Mouse (Mus musculus) forebrain, postnatal 0 days (tissue): ENCODE data around the gene Gata5. TPM values are rescaled to one million over a fixed set of nuclear protein-coding genes. Genes with fewer than 3 reads are reported as not detected.

ENCODE experiments used
- ATAC-seq: fragments of 200-750 bp; cut with Nextera tagmentation; 2 replicates; pipeline ENCODE4 v1.8.0; 2017; ENCODE audit warnings: mild to moderate bottlenecking, moderate library complexity
- DNase-seq: peaks from one replicate; pipeline ENCODE4 v3.0.0-alpha.2; 2015
- H3K27ac ChIP-seq: fragments of 300-500 bp; sonication (generic); 2 replicates; pipeline ENCODE4 v1.5.1; 2014; ENCODE audit warnings: low read depth, mild to moderate bottlenecking, antibody characterized with exemption, low read length, moderate library complexity, mixed read lengths
- H3K27me3 ChIP-seq: fragments of 300-500 bp; sonication (generic); 2 replicates; pipeline ENCODE4 v1.6.1; 2014; ENCODE audit warnings: mild to moderate bottlenecking, low read length, mixed read lengths; ENCODE audit not compliant: insufficient read depth
- H3K36me3 ChIP-seq: fragments of 300-500 bp; sonication (generic); 2 replicates; pipeline ENCODE4 v1.6.1; 2014; ENCODE audit warnings: mild to moderate bottlenecking, moderate library complexity; ENCODE audit not compliant: insufficient read depth
- H3K4me1 ChIP-seq: fragments of 300-500 bp; sonication (generic); 2 replicates; pipeline ENCODE4 v1.6.1; 2014; ENCODE audit warnings: antibody characterized with exemption; ENCODE audit not compliant: insufficient read depth
- H3K4me2 ChIP-seq: fragments of 300-500 bp; sonication (generic); 2 replicates; pipeline ENCODE4 v1.6.1; 2014; ENCODE audit warnings: low read depth, mild to moderate bottlenecking, moderate library complexity
- H3K4me3 ChIP-seq: fragments of 300-500 bp; sonication (generic); 2 replicates; pipeline ENCODE4 v1.5.1; 2014; ENCODE audit warnings: low read depth, low read length, mixed read lengths
- H3K9ac ChIP-seq: fragments of 300-500 bp; sonication (generic); 2 replicates; pipeline ENCODE4 v1.6.1; 2014; ENCODE audit warnings: mild to moderate bottlenecking
- H3K9me3 ChIP-seq: fragments of 300-500 bp; sonication (generic); 2 replicates; pipeline ENCODE4 v1.6.1; 2016; ENCODE audit warnings: low read length
- CTCF ChIP-seq: sonication (generic); IDR thresholded peaks from 2 replicates; pipeline ENCODE4 v1.5.1; 2016; ENCODE audit warnings: antibody characterized with exemption, control low read depth, low read depth
- WGBS: fragments of 180-500 bp; shearing (Covaris S2); extraction: QIAGEN DNeasy Blood & Tissue Kit; methylation state at CpG from one replicate; pipeline ENCODE4 v1.1.7; 2014; 5-methylcytosine and 5-hydroxymethylcytosine counted together
- polyA plus RNA-seq: library from polyadenylated mRNA; unstranded; fragments of >200 nt; fragmentation: Nextera tagmentation; extraction: Ambion mirVana; gene quantifications from 2 replicates; pipeline ENCODE4 v1.2.1, GENCODE M21; 2015
- total RNA-seq: library from RNA; depleted of rRNA; stranded (reverse); fragments of >200 nt; gene quantifications from 2 replicates; pipeline ENCODE4 v1.2.3, GENCODE M21; 2014

Gata5 gene
- total and polyA plus RNA-seq, 2 experiments from 2014 or later, result not detected

DNA sequence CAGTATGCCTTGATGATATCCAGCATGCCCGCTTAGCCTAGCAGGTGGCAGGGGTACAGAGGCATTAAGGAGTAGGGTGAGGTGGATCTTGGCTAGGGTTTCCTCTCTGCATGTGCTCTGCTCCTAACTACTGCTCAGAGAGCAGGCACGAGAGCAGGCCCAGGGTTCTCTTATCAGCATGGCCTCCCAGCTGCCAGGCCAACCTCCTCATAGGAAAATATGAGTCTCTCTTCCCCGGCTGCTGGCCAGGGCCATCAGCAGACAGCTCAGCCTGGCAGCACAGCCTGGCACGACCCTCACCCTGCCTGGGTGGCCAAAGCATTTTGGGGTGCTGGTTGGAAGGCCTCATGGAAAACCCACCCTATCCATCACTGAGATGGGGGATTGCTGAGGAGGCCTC lies 23.4 kb downstream of the Gata5 start:
- Histone ChIP-seq H3K4me3 (no peak overlapping the region), H3K27ac (no peak overlapping the region), H3K36me3 (no peaks in the 10 kb centered on the region), H3K9me3 (no peaks in the 10 kb centered on the region), H3K9ac (no peak overlapping the region), H3K4me1 (no peaks in the 10 kb centered on the region), H3K27me3 (no peaks in the 10 kb centered on the region; the same call in 1 of the 2 replicates), H3K4me2 (no peak overlapping the region)
- no peak for TF ChIP-seq CTCF
- DNase-seq (no peak), ATAC-seq (no peak)
- 78% methylated on average over 4 of the region's 4 CpGs for WGBS

- H3K9me3 ChIP-seq, result no peaks in the 10 kb centered on the region
- no peak for TF ChIP-seq CTCF
- H3K4me2 ChIP-seq, result no peak overlapping the region
- H3K36me3 ChIP-seq, result no peaks in the 10 kb centered on the region
- H3K9ac ChIP-seq, result no peak overlapping the region
- ATAC-seq, result no peak
- WGBS, result 50% methylated on average over 2 of the region's 2 CpGs
- no peaks in the 10 kb centered on the region for H3K4me1 ChIP-seq
- no peaks in the 10 kb centered on the region; the same call in 1 of the 2 replicates for H3K27me3 ChIP-seq
- H3K27ac ChIP-seq, result no peak overlapping the region
- DNase-seq, result no peak
- H3K4me3 ChIP-seq, result no peak overlapping the region
Measured at GRCm38 (mm10) chr2:180307680-180308079, 26.8 kb downstream of the Gata5 start.

DNA sequence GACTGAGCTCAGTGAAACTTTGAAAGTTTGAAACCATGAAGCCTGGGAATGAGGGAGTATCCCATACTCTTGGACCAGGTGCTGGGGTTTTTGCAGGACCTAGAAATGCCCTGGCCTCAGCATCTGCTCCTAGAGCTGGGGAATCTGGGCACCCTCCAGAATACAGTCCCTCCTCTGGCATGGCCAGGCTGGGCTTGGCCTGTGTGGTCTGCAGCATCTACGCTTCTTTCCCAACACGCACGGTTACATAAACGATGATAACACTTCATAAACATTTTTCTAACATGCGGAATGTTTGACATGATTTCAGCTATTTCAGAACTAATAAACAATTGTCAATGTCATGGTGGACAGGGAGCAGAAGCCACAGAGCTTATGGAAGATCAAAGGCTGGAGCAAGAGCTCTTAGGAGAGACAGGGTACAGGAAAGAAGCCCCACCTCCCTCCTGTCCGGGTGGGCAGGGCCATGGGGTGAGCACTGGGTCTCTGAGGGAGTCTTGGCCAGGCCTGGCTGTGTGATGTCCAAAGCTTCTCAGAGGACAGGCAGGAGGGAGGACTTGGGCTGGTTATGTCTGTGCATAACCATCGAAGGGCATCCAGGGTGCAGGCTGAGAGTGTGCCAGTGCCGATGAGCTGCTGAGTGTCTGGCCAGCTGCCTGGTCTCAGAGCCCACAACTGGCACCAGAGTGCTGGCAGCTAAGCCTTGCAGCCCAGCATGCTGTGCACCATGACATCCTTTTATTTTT lies 27.9 kb downstream of the Gata5 start:
- Histone ChIP-seq H3K27me3 (no peaks in the 10 kb centered on the region; the same call in 1 of the 2 replicates), H3K9ac (no peak overlapping the region), H3K27ac (no peak overlapping the region), H3K4me2 (no peak overlapping the region), H3K36me3 (no peaks in the 10 kb centered on the region), H3K4me1 (no peaks in the 10 kb centered on the region), H3K9me3 (no peaks in the 10 kb centered on the region), H3K4me3 (no peak overlapping the region)
- WGBS, result 82% methylated on average over 8 of the region's 8 CpGs
- DNase-seq (peak; percentile 23), ATAC-seq (no peak)
- no peak for TF ChIP-seq CTCF

GRCm38 (mm10) chr2:180306009-180306408 lies 28.5 kb downstream of the Gata5 start:
- DNase-seq, result no peak
- H3K27me3 ChIP-seq, result no peaks in the 10 kb centered on the region; the same call in 1 of the 2 replicates

GRCm38 (mm10) chr2:180305490-180305889 lies 29.0 kb downstream of the Gata5 start:
- DNase-seq (no peak), ATAC-seq (no peak)
- TF ChIP-seq CTCF, result no peak
- Histone ChIP-seq H3K36me3 (no peaks in the 10 kb centered on the region), H3K4me1 (no peaks in the 10 kb centered on the region), H3K9me3 (no peaks in the 10 kb centered on the region), H3K4me2 (no peak overlapping the region), H3K27ac (no peak overlapping the region), H3K9ac (no peak overlapping the region), H3K4me3 (no peak overlapping the region), H3K27me3 (no peaks in the 10 kb centered on the region; the same call in 1 of the 2 replicates)
- 96% methylated on average over 3 of the region's 3 CpGs for WGBS

More at GRCm38 (mm10) chr2:180306009-180306408, 28.5 kb downstream of the Gata5 start:
- Histone ChIP-seq H3K36me3 (no peaks in the 10 kb centered on the region), H3K4me2 (no peak overlapping the region), H3K27ac (no peak overlapping the region), H3K4me1 (no peaks in the 10 kb centered on the region), H3K9ac (no peak overlapping the region), H3K4me3 (no peak overlapping the region), H3K9me3 (no peaks in the 10 kb centered on the region)
- TF ChIP-seq CTCF, result no peak
- 71% methylated on average over 2 of the region's 2 CpGs for WGBS
- no peak for ATAC-seq

GRCm38 (mm10) chr2:180304554-180304953 lies 29.9 kb downstream of the Gata5 start:
- WGBS, result 56% methylated on average over 4 of the region's 4 CpGs
- ATAC-seq (no peak), DNase-seq (no peak)
- H3K4me2 ChIP-seq, result no peak overlapping the region
- 0 out of 2 replicates have a peak, but pooled peaks have one; percentile 3 for TF ChIP-seq CTCF
- no peak overlapping the region for H3K9ac ChIP-seq
- no peak overlapping the region for H3K4me3 ChIP-seq
- no peak overlapping the region for H3K27ac ChIP-seq
- no peaks in the 10 kb centered on the region for H3K9me3 ChIP-seq
- H3K36me3 ChIP-seq, result no peaks in the 10 kb centered on the region
- H3K4me1 ChIP-seq, result no peaks in the 10 kb centered on the region
- H3K27me3 ChIP-seq, result no peaks in the 10 kb centered on the region

DNA sequence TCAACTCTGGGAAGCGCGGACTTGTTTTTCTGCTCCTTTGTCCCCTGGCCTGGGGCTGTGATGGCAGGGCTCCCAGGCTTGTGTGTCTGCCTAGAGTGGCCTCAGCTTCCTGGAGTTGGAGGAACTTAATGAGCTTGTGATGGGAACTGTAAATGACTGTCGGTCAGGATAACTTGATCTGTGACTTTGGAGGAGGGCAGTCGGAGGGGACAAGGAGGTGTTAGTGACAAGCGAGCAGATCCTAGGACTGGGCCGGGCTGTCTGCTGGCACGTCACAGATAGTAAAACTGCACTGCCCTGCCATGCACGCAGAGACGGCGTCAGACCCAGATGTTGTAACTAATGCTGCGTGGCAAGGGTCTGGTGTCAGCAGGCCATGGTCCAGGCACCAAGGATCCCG lies 31.0 kb downstream of the Gata5 start:
- Histone ChIP-seq H3K4me1 (no peaks in the 10 kb centered on the region), H3K9ac (no peak overlapping the region), H3K27me3 (no peaks in the 10 kb centered on the region), H3K9me3 (no peaks in the 10 kb centered on the region), H3K4me2 (no peak overlapping the region), H3K27ac (no peak overlapping the region), H3K36me3 (no peaks in the 10 kb centered on the region), H3K4me3 (no peak overlapping the region)
- no peak for ATAC-seq
- no peak for DNase-seq
- 94% methylated on average over 12 of the region's 12 CpGs for WGBS
- no peak for TF ChIP-seq CTCF
